Mouse (Mus musculus): ENCODE results near the gene Casz1.

DNA sequence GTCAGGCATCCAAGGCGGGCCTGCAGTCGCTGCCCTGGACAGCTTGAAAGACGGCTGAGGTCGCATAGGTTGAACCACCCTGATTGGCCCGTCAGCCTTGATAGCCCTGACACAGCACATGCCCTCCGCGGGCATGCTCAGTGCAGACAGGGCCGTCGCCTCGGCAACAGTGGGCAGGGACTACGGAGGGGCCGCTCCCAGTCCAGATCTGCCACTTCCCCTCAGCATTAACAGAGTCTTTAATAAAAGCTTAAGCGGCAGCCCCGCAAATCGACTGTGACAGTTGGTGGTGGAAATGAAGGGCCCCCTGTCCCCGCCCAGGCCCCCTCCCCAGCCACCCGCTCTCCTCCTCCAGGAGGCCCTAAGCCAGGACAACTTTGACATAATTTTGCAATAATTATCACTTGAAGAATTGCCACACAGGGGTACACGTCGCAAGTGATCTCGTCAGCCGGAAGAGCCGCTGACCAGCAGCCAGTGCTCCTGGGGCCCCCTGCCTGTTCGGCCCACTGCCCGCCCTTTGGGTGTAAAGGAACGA, 136.5 kb downstream of the Casz1 start:
- TF ChIP-seq CTCF (IDR thresholded peaks at IDR 0.05; ENCODE audit: low read depth, low read length) (no peak), GATA1 (IDR thresholded peaks at IDR 0.05; ENCODE audit: borderline replicate concordance, low read length) (no peak), TAL1 (conservative IDR thresholded peaks at IDR 0.05; ENCODE audit: low read depth, low read length) (no peak), POLR2AphosphoS5 (IDR thresholded peaks at IDR 0.05; ENCODE audit: insufficient replicate concordance, low read depth, low read length) (no peak)
